Mouse (Mus musculus) CD4-positive, CD25-positive, alpha-beta regulatory T cell, adult 2 months (primary cell): ENCODE measurements around the gene Rilp.

Source experiments
- DNase-seq: peaks from one replicate; pipeline ENCODE4 v3.0.0-alpha.2; 2012; ENCODE audit warnings: low read depth, low spot score

The Rilp gene

GRCm38 (mm10) chr11:75509741-75510626 is at the start of gene Rilp:
Gene Rilp (plus strand): TSS chr11:75510094.
- no peak for DNase-seq

DNA sequence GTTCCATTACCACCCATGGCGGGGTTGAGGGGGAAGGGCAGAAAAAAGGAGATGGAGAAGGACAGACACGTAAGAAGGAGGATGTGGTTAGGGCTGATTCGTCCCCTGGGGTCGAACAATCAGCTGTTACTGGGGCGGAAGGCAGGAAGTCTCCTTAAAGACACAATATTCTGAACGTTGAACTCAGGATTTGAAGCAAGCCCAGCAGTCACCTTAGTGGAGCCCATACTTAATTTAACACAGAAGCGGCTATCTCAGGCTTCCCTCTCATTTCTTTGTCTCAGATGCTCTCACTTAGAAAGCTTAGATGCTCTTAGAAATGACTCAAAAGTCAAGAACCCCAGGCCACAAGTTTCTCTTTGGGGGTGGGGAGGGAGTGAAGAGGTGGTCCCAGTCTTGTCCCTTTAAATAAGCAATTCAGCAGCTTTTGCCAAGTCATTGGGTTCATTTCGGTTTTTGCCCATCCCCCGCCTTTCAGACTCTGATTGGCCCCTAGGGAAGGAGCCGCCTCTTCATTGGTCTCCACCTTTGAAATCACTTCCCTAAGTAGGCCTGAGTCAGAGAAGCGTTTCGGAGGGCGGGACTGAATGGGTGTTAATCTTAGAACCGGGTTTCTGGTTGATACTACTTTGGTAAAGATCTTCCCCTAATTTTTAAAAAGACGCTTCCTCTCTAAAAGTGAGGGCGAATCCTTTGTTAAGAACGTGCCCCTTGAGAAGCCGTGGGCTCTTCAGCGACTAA is 49.6 kb upstream of the Rilp start:
- DNase-seq, result peak; percentile 89

- peak; percentile 100 for DNase-seq
Measured at GRCm38 (mm10) chr11:75460844-75461742, 48.8 kb upstream of the Rilp start, which contains the start of gene Tlcd2. Gene Tlcd2 (plus strand): TSS chr11:75461715.

GRCm38 (mm10) chr11:75461743-75462252 is 48.1 kb upstream of the Rilp start:
- no peak for DNase-seq

DNA sequence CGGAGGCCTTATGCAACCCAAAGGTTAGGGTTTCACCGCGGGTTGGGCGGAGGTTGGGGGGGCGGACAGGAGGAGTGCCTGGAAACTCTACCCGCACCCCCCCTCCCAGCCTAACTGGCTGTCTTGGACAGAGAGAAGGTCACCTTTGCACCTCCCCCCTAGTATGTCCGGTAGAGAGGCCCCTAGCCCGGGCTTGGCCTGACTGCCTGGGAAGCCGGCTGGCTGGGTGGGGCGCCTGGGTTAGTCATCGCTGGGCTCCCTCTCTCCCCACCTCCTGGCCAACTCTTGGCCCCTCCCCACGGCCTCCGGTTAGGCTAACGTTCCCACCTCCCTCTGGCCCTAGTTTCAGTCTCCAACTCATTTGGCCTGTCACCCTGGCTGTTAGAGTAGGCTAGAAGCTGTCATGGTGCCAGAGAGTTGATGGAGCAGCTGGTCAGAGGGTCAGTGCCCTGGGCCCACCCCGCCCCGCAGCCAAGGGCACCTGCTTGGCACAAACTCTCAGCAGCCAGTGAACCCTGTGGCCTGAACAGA is 47.6 kb upstream of the Rilp start:
- peak; percentile 61 for DNase-seq

- peak; percentile 44 for DNase-seq
Measured at GRCm38 (mm10) chr11:75462865-75463336, 47.0 kb upstream of the Rilp start.

DNA sequence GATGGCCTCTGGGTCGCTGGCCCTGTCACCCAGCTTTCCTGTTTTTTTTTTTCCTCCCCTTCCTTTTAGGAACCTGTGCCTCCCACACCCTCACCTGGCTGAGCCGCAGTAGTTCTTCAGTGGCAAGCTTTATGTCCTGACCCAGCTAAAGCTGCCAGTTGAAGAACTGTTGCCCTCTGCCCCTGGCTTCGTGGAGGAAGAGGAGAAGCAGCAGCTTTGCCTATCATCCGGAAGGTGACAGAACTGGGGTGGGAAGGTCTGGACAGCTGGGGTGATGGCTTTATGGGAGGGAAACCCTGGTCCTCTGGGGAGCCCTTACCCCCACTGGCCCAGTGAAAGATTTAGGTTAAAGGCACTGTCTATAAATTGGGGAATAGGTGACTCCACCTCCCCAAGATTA is 46.3 kb upstream of the Rilp start:
- DNase-seq, result no peak

- no peak for DNase-seq
Measured at GRCm38 (mm10) chr11:75464417-75464816, 45.5 kb upstream of the Rilp start.

- DNase-seq, result no peak
Measured at GRCm38 (mm10) chr11:75465051-75465450, 44.8 kb upstream of the Rilp start.

DNA sequence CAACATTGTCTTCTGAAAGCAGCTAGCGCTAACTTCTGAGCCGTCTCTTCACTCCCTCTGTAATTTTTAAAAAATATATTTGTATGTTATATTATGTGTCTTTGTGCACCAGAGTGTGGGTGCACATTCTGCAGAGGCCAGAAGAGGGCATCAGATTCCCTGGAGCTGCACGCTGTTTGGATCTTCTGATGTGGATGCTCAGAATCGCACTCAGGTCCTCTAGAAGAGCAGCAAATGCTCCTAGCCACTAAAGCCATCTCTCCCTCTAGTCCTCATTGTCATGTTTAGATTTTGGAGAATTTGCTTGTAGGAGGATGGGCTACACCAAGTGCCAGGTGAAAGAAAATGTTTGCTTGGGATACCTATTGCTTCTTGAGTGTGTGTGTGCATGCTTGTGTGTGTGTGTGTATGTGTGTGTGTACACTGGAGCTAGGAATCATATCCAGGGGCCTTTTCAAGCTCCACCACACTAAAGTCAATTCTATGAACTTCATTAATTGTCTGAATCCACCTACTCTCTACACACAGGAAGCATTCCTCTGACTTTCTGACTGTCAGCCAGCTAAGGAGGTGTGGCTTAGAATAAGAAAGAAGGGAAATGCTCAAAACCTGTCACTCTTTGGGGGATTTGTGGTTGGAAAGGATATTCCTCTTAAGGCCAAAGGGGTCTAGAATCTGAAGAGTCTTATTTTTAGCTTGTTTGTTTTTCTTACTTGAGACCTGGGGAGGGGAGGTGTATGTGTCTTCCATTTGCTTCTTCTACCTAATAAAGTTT is 43.0 kb upstream of the Rilp start:
- DNase-seq, result peak; percentile 44

GRCm38 (mm10) chr11:75467512-75468215 is 42.2 kb upstream of the Rilp start:
- peak; percentile 45 for DNase-seq

DNA sequence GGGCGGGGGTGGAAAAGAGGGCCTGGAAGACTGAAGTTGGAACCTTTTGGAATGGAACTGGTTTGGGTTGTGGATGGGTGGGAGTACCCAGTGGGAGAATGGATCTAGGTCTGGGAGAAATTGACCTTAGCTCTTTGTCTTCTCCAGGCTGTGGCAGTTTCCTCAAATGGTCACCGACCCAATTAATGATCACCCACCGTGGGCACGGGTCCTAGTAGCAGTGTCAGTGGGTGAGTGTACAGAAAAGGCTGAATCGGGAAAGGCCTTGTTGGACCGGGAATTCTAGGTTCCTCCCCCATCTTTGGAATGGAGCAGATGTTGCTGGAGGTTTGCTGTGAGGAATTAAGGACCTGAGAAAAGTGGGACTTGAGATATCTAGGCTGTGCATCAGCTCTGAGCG is 41.5 kb upstream of the Rilp start:
- no peak for DNase-seq

- no peak for DNase-seq
Measured at GRCm38 (mm10) chr11:75469261-75469660, 40.6 kb upstream of the Rilp start.

GRCm38 (mm10) chr11:75470675-75471074 is 39.2 kb upstream of the Rilp start:
- DNase-seq, result no peak

DNA sequence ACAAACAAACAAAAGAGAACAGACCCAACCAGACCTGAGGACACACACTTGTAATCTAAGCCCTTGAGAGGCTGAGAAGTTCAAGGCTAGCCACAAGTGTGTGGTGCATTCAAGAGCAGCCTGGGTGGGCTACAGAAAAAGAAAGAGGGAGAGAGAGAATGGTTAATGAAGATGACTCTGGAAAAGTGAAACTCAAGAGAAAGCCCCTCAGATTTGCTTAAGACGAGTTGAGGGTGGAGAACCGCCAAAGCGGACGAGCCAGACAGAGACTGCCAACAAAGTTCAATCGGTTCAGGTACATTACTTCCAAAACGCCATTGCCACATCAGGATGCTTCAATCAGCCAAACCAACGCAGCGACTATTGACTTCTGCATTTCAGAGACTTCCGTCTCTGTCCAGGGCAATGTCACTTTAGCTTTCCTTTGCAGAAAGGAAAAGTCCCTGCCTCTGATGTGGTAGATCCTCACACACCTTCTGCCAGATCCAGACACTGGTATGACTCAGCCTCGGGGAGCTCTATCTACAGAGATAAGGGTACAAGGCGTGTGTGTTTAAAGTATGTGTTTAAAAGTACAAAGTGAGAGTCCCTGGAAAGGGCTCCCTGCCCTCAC is 37.3 kb upstream of the Rilp start:
- DNase-seq, result peak; percentile 63

GRCm38 (mm10) chr11:75473376-75473775 is 36.5 kb upstream of the Rilp start:
- no peak for DNase-seq

- no peak for DNase-seq
Measured at GRCm38 (mm10) chr11:75486192-75486591, 23.7 kb upstream of the Rilp start.

GRCm38 (mm10) chr11:75486601-75487285 is 23.2 kb upstream of the Rilp start, which contains the start of gene Prpf8:
Gene Prpf8 (plus strand): TSS chr11:75486816.
- DNase-seq, result peak; percentile 97
